Mouse (Mus musculus): ENCODE measurements around the gene Unc93b1. TPM values are rescaled to one million over a fixed set of nuclear protein-coding genes. Genes with fewer than 3 reads are reported as not detected.

Gene Unc93b1
- polyA plus RNA-seq, 1 experiment from 2014 or later = 18.3 TPM

DNA sequence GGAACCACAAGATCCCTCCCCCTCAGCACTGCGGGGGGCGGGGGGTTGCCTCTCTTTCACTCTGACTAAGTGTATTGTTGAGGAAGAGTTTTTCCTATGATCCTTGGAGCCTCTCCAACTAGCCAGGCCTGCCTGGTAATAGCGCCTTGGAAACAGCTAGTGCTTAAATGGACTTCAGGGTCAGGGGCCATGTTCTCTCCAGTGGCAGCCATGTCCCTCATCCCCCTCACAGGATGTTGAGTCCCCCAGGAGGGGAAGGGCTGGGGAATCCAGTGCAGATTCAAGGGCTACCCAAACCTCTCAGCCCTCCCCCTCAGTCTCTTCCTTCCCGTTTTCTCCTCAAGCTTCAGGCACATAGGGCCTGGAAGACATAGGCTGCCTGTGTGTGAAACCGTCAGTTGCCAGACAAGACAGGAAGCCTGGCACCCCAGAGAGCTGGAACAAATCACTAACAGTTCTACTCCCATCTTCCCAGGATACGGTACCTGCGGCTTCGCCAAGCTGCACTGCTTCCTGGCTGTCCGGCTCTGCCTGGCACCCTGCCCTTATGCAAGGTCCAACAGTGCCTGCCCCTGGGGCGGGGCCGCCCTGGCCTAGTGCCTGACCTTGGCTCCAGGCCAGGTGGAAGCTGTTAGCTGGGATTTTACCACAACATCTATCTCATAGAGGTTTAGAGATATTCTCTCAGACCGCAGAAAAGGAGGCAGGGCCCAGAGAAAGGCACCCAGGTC is 5.6 kb upstream of the Unc93b1 start, which contains the start of gene Aldh3b1:
Gene Aldh3b1 (minus strand): TSS at position 598 of the 731 bp plus-strand sequence.
- Histone ChIP-seq H3K9me3 (replicated peaks) (no peaks in the 10 kb centered on the region), H3K4me1 (replicated peaks) (peaks cover 22% of the 10 kb centered on the region), H3K9ac (no peak within 1 kb of the TSS), H3K36me3 (no peaks in the 10 kb centered on the region), H3K4me2 (no peak within 1 kb of the TSS), H3K27me3 (no peaks in the 10 kb centered on the region), H3K27ac (peak within 1 kb of the TSS; percentile 65), H3K4me3 (replicated peaks) (no peak within 1 kb of the TSS)
- WGBS (ENCODE audit: insufficient replicate concordance) = 30% methylated on average over 12 of the region's 12 CpGs
- peak; percentile 67 for ATAC-seq (ENCODE audit: low read depth)
- no peak for DNase-seq

DNA sequence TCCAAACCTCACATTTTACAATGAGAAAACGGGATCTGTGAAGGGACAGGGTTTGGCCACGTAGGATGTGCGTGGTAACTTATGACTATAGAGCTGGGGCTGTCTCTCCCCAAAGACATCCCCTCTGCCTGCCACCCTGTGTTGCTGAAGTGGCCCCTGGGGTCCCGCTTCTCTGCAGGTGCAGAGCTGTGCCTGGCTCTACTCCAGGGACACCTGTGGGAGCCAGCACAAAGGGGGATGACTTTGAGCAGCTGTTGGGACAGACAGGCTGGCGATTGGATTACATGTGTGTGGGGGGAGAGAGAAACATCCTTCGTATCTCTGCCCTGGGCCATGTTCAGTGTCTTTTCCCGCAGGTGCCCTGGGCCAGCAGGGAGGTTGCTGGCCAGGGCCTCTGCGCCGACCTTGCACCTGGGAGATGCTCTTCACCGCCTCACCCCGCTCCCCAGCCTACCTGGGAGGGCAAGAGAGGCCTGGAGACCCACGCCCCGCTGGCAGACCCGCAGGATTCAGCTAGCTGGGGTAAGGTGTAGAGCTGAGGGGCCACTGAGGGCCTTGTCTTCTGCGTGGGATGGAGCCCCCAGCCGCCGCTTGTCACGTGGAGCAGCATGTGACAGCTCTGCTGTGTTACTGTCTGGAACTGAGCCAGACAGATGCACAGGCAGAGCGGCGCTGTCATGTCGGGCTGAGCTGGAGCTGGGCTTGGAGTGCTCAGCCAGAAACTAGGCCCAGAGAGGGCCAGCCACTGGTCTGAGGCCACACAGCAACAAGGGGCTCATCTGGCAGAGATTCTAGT is 4.5 kb upstream of the Unc93b1 start:
- DNase-seq (no peak), ATAC-seq (ENCODE audit: low read depth) (no peak)
- 72% methylated on average over 21 of the region's 21 CpGs for WGBS (ENCODE audit: insufficient replicate concordance)
- Histone ChIP-seq H3K4me3 (replicated peaks) (no peak overlapping the region), H3K4me1 (replicated peaks) (peaks cover 21% of the 10 kb centered on the region), H3K9me3 (replicated peaks) (no peaks in the 10 kb centered on the region), H3K27ac (peak overlapping the region; percentile 65), H3K36me3 (no peaks in the 10 kb centered on the region), H3K4me2 (no peak overlapping the region), H3K9ac (no peak overlapping the region), H3K27me3 (peaks cover 5% of the 10 kb centered on the region)

DNA sequence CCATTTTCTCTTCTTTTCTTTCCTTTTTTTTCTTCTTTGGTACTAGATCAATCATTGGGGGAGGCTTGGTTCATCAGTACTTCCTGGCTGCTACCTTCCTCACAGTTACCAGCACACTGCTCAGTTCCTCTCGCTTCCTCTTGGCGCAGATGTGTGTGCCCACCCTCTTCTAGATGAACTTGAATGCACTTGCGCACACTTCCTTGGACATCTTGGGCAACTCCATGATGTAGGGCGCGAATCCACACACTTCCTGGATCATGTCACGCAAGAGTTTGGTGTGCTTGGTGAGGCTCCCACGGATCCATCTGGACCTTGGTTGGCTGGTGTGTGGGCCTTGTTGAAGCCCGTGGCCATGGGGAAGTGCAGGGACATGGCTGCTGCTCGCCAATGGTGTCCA is 3.3 kb upstream of the Unc93b1 start:
- H3K9ac ChIP-seq = no peak overlapping the region
- H3K27me3 ChIP-seq = peaks cover 15% of the 10 kb centered on the region
- no peak for ATAC-seq (ENCODE audit: low read depth)
- no peak for DNase-seq
- H3K4me3 ChIP-seq (replicated peaks) = no peak overlapping the region
- no peaks in the 10 kb centered on the region for H3K36me3 ChIP-seq
- H3K27ac ChIP-seq = no peak overlapping the region
- 69% methylated on average over 9 of the region's 9 CpGs for WGBS (ENCODE audit: insufficient replicate concordance)
- H3K4me2 ChIP-seq = no peak overlapping the region
- H3K4me1 ChIP-seq (replicated peaks) = peaks cover 34% of the 10 kb centered on the region
- no peaks in the 10 kb centered on the region for H3K9me3 ChIP-seq (replicated peaks)

DNA sequence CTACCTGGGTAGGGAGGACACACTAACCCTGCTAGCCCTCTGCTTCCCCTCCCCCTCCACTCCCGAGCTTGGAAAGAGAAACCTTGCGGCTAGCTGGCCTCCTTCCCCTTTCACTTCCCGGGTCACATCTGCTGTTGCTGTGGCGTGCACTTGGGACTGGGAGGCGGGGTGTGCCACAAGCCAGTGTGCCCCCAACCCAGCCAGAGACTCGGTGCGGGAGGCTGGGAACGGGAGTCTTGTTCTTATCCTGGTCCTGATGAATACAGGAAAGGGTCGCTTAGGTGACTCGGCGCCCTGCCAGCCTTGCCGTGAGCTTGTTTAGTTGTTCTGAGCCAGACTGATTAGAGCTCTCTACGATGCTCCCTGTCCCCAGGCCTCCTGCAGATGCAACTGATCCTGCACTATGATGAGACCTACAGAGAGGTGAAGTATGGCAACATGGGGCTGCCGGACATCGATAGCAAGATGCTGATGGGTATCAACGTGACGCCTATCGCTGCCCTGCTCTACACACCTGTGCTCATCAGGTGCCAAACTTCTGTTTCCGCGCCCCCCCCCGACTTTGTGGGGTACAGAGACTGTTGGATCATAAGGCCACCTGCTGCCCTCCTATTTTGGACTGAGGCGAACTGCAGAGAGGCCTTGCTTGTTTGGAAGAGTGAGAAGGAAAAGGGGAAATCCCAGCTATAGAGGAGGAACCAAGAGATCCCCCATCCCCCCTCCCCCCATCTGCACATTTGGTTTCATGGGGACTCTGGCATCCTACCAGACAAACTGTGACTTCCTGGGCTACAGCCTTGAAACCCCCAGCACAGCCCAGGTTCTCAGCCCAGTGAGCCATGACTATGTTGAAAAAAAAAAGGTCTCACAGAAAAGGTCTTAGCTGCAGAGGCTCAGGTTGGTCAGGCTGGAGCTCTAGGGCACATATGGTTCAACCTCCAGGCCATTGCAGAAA is 1.2 kb downstream of the Unc93b1 start:
- peak overlapping the region; percentile 76 for H3K4me2 ChIP-seq
- ATAC-seq (ENCODE audit: low read depth) = peak; percentile 35
- peak overlapping the region; percentile 59 for H3K4me3 ChIP-seq (replicated peaks)
- peak overlapping the region; percentile 47; the same call in 1 of the 2 replicates for H3K27ac ChIP-seq
- WGBS (ENCODE audit: insufficient replicate concordance) = 6% methylated on average over 22 of the region's 22 CpGs
- H3K9ac ChIP-seq = peak overlapping the region; percentile 62
- peaks cover 21% of the 10 kb centered on the region for H3K4me1 ChIP-seq (replicated peaks)
- H3K27me3 ChIP-seq = peaks cover 21% of the 10 kb centered on the region
- no peaks in the 10 kb centered on the region for H3K36me3 ChIP-seq
- no peaks in the 10 kb centered on the region for H3K9me3 ChIP-seq (replicated peaks)
- peak; percentile 36 for DNase-seq

DNA sequence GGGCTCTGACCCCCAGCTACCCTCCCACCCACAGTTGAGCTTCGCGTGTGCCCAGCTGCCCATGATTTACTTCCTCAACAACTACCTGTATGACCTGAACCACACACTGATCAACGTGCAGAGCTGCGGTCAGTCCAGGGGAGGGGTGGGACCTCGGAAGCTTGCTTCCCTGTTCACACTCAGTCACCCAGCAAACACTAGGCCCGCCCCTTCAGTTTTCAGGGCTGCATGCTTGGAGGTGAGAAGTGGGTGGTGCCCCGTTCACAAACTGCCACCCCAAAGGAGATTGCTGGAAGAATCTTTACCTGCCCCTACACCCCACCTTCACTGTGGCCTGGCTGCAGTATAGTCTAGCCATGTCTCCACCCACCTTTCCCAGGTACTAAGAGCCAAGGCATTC is 7.3 kb downstream of the Unc93b1 start:
- no peak overlapping the region for H3K4me3 ChIP-seq (replicated peaks)
- peaks cover 31% of the 10 kb centered on the region for H3K4me1 ChIP-seq (replicated peaks)
- no peaks in the 10 kb centered on the region for H3K36me3 ChIP-seq
- H3K27ac ChIP-seq = no peak overlapping the region
- peak overlapping the region; percentile 67; the same call in 1 of the 2 replicates for H3K4me2 ChIP-seq
- no peak for ATAC-seq (ENCODE audit: low read depth)
- DNase-seq = no peak
- H3K9me3 ChIP-seq (replicated peaks) = no peaks in the 10 kb centered on the region
- WGBS (ENCODE audit: insufficient replicate concordance) = 65% methylated on average over 7 of the region's 7 CpGs
- H3K27me3 ChIP-seq = no peaks in the 10 kb centered on the region
- H3K9ac ChIP-seq = no peak overlapping the region

DNA sequence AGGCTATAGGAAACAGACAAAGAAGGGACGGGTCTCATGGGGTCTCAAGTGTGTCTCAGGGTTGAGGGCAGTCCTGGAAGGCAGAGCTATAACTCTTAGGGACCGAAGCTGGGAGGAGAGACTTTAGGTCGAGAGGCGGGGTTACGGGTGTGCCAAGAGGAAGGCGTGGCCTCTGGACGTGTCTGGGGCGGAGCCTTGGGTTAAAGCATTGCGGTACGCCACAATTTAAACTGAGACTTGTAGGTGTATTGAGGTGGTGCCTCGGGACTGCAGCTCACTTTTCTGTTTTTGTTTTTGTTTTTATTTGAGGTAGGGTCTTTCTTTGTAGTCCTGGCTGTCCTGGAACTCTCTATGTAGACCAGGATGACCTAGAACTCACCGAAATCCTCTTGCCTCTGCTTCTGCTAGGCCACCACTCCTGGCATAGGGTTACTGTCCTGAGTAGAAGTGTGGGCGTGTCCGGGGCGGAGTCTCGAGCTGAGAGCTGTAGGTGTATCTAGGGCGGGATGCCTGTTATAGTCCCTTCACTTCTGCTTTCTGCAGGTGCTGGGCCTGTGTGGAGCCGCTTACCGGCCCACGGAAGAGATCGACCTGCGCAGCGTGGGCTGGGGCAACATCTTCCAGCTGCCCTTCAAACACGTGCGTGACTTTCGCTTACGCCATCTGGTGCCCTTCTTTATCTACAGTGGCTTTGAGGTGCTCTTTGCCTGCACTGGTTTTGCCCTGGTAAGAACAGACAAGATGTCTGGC is 8.2 kb downstream of the Unc93b1 start:
- peak overlapping the region; percentile 30; the same call in 1 of the 2 replicates for H3K9ac ChIP-seq
- peaks cover 31% of the 10 kb centered on the region for H3K4me1 ChIP-seq (replicated peaks)
- peak overlapping the region; percentile 67 for H3K4me2 ChIP-seq
- H3K27me3 ChIP-seq = no peaks in the 10 kb centered on the region
- ATAC-seq (ENCODE audit: low read depth) (peak; percentile 87), DNase-seq (peak; percentile 80)
- H3K4me3 ChIP-seq (replicated peaks) = peak overlapping the region; percentile 40
- H3K27ac ChIP-seq = no peak overlapping the region
- H3K36me3 ChIP-seq = no peaks in the 10 kb centered on the region
- 13% methylated on average over 27 of the region's 27 CpGs for WGBS (ENCODE audit: insufficient replicate concordance)
- H3K9me3 ChIP-seq (replicated peaks) = no peaks in the 10 kb centered on the region

DNA sequence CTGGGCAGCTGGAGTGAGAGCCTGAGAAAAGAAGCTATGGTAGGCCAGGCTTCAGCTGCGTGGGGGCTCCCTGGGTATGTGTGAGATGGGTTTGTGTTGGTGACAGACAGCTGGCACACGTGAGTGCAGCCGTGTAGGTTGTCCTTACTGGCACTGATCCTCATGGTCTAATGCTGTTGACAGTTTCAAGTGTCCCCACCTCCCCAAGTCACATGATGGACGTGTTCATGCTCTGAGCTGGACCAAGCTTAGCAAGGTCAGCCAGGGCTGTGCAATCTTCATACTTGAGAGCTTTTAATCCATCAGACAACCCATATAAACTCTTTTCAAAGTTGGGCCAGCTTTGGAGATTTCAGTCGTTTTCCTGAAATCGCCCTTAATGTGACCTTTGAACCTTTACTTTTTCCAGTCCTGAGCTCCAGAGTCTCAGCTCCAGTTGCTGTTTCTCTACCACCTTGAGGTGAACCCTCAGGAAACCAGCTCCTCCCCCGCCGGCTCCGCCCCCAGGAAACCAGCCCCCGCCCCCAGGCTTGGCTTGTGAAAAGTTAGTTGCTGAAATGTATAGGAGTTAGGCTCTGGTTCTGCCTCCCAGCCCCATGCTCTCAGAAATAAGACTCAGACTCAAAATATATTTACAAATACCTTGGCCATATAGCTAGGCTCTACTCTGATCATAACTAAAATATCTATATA is 11.0 kb downstream of the Unc93b1 start:
- H3K36me3 ChIP-seq = no peaks in the 10 kb centered on the region
- 24% methylated on average over 10 of the region's 10 CpGs for WGBS (ENCODE audit: insufficient replicate concordance)
- ATAC-seq (ENCODE audit: low read depth) = no peak

DNA sequence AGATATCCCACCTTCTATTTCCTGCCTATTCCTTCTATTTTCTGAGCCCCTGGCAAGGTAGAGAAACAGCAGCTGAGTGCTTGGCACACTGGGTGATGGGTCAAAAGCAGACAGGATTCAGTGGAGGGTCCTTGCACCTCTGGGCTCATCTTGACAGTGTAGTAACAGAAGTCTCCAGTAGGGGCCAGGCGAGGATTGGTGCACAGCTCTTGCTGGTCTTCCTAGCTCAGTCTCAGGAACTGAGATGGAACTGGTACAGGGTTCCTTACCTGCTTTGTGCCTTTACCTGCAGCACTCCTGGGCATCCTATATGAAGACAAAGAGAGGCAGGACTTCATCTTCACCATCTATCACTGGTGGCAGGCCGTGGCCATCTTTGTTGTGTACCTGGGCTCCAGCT is 11.7 kb downstream of the Unc93b1 start:
- Histone ChIP-seq H3K27me3 (no peaks in the 10 kb centered on the region), H3K4me2 (no peak overlapping the region), H3K4me3 (replicated peaks) (no peak overlapping the region), H3K27ac (no peak overlapping the region), H3K9me3 (replicated peaks) (no peaks in the 10 kb centered on the region), H3K36me3 (no peaks in the 10 kb centered on the region), H3K4me1 (replicated peaks) (peaks cover 37% of the 10 kb centered on the region), H3K9ac (no peak overlapping the region)
- WGBS (ENCODE audit: insufficient replicate concordance) = 20% methylated on average over 2 of the region's 2 CpGs
- ATAC-seq (ENCODE audit: low read depth) (no peak), DNase-seq (peak; percentile 47)

More for the DNA sequence above, 11.0 kb downstream of the Unc93b1 start:
- no peaks in the 10 kb centered on the region for H3K9me3 ChIP-seq (replicated peaks)
- H3K4me1 ChIP-seq (replicated peaks) = peaks cover 37% of the 10 kb centered on the region
- no peak overlapping the region for H3K4me2 ChIP-seq
- H3K9ac ChIP-seq = no peak overlapping the region
- H3K4me3 ChIP-seq (replicated peaks) = no peak overlapping the region
- H3K27me3 ChIP-seq = no peaks in the 10 kb centered on the region
- DNase-seq = no peak
- no peak overlapping the region for H3K27ac ChIP-seq

DNA sequence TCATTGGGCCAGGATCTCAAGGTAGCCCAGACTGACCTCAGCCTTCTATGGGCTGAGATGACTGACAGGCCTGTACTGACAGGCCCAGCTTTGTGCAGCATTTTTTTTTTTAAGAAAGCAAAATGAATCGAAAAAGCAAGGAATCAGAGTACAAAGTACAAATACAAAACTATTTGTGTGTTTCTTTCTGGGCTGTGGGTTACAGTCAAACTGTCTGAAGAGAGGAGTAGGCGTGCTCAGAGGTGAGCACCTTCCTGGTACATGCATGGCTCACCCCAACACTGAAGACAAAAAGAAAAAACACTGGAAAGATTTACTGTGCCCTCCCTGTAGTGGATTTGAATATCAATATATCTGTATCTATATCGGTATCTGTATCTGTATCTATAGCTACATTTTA is 12.8 kb downstream of the Unc93b1 start:
- H3K27me3 ChIP-seq = no peaks in the 10 kb centered on the region
- H3K4me1 ChIP-seq (replicated peaks) = peaks cover 32% of the 10 kb centered on the region
- no peak overlapping the region for H3K27ac ChIP-seq
- no peaks in the 10 kb centered on the region for H3K9me3 ChIP-seq (replicated peaks)
- no peak overlapping the region for H3K4me3 ChIP-seq (replicated peaks)
- H3K4me2 ChIP-seq = no peak overlapping the region
- H3K9ac ChIP-seq = no peak overlapping the region
- H3K36me3 ChIP-seq = no peaks in the 10 kb centered on the region
- ATAC-seq (ENCODE audit: low read depth) = no peak
- 55% methylated on average over 3 of the region's 3 CpGs for WGBS (ENCODE audit: insufficient replicate concordance)
- DNase-seq = no peak

DNA sequence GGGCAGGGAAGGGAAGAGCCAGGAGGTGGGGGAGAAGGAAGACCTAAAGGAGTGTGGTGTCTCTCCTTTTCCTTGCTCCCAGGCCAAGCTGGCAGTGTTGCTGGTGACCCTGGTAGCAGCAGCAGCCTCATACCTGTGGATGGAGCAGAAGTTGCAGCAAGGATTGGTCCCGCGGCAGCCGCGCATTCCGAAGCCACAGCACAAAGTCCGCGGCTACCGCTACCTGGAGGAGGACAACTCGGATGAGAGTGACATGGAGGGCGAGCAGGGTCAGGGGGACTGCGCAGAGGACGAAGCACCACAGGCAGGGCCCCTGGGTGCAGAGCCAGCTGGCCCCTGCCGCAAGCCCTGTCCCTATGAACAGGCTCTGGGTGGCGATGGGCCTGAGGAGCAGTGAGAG is 13.6 kb downstream of the Unc93b1 start:
- DNase-seq (no peak), ATAC-seq (ENCODE audit: low read depth) (no peak)
- 77% methylated on average over 14 of the region's 14 CpGs for WGBS (ENCODE audit: insufficient replicate concordance)
- Histone ChIP-seq H3K27ac (no peak overlapping the region), H3K4me2 (no peak overlapping the region), H3K4me3 (replicated peaks) (no peak overlapping the region), H3K36me3 (no peaks in the 10 kb centered on the region), H3K27me3 (no peaks in the 10 kb centered on the region), H3K9ac (no peak overlapping the region), H3K9me3 (replicated peaks) (no peaks in the 10 kb centered on the region), H3K4me1 (replicated peaks) (peaks cover 25% of the 10 kb centered on the region)

Measured in liver, embryonic 13.5 days (tissue).